Mouse (Mus musculus) lung, postnatal 14 days (tissue): ENCODE measurements around the gene Yif1a.

Source experiments
- DNase-seq: peaks from one replicate; pipeline ENCODE4 v3.0.0; 2021

Gene Yif1a

GRCm38 (mm10) chr19:5060365-5061330 is 27.7 kb upstream of the Yif1a start:
- peak; percentile 54 for DNase-seq

- no peak for DNase-seq
Observed at GRCm38 (mm10) chr19:5062041-5062440, 26.3 kb upstream of the Yif1a start.

- DNase-seq = no peak
Observed at GRCm38 (mm10) chr19:5062446-5062845, 25.9 kb upstream of the Yif1a start.

GRCm38 (mm10) chr19:5065104-5065503 is 23.2 kb upstream of the Yif1a start:
- no peak for DNase-seq

- DNase-seq = no peak
Observed at GRCm38 (mm10) chr19:5067040-5067799, 21.1 kb upstream of the Yif1a start.

GRCm38 (mm10) chr19:5067867-5068569 is 20.3 kb upstream of the Yif1a start, which contains the start of gene Cd248:
Gene Cd248, plus strand, starts transcription at chr19:5068078.
- peak; percentile 70 for DNase-seq

GRCm38 (mm10) chr19:5068570-5069234 is 19.6 kb upstream of the Yif1a start:
- no peak for DNase-seq

GRCm38 (mm10) chr19:5069486-5069885 is 18.9 kb upstream of the Yif1a start:
- DNase-seq = no peak

GRCm38 (mm10) chr19:5069978-5070377 is 18.4 kb upstream of the Yif1a start:
- DNase-seq = no peak

- DNase-seq = no peak
Observed at GRCm38 (mm10) chr19:5071077-5071476, 17.3 kb upstream of the Yif1a start.

GRCm38 (mm10) chr19:5071545-5072369 is 16.6 kb upstream of the Yif1a start:
- peak; percentile 80 for DNase-seq

- no peak for DNase-seq
Observed at GRCm38 (mm10) chr19:5072389-5073019, 15.8 kb upstream of the Yif1a start.

GRCm38 (mm10) chr19:5073028-5073427 is 15.3 kb upstream of the Yif1a start:
- DNase-seq = peak; percentile 77

GRCm38 (mm10) chr19:5073518-5073917 is 14.8 kb upstream of the Yif1a start:
- no peak for DNase-seq

GRCm38 (mm10) chr19:5079279-5079678 is 9.1 kb upstream of the Yif1a start:
- no peak for DNase-seq

GRCm38 (mm10) chr19:5082005-5082404 is 6.3 kb upstream of the Yif1a start:
- no peak for DNase-seq

GRCm38 (mm10) chr19:5082596-5082995 is 5.7 kb upstream of the Yif1a start:
- no peak for DNase-seq

GRCm38 (mm10) chr19:5083961-5084833 is 4.1 kb upstream of the Yif1a start:
- no peak for DNase-seq

- no peak for DNase-seq
Observed at GRCm38 (mm10) chr19:5084834-5085144, 3.5 kb upstream of the Yif1a start.

GRCm38 (mm10) chr19:5085145-5085863 is 3.0 kb upstream of the Yif1a start, which contains the start of gene Tmem151a:
Gene Tmem151a, minus strand, starts transcription at chr19:5085531.
- no peak for DNase-seq
